Mouse (Mus musculus) thymus, adult 2 months (tissue): Measurements from ENCODE around the gene Dapk2.

Experiments used
- CTCF ChIP-seq: fragments of 200-500 bp; IDR thresholded peaks from 2 replicates; pipeline ENCODE4 v1.5.1; 2012; ENCODE audit warnings: mild to moderate bottlenecking, control low read depth, low read length, moderate library complexity, borderline replicate concordance; ENCODE audit not compliant: control insufficient read depth, poor library complexity, insufficient read depth; ENCODE audit errors: extremely low read depth
- POLR2A ChIP-seq: fragments of 200-500 bp; IDR thresholded peaks from 2 replicates; pipeline ENCODE4 v1.6.1; 2012; ENCODE audit warnings: mild to moderate bottlenecking, low read length, control low read depth, moderate library complexity; ENCODE audit not compliant: control insufficient read depth, poor library complexity, insufficient read depth; ENCODE audit errors: extremely low read depth

- no peak for TF ChIP-seq CTCF
- TF ChIP-seq POLR2A: no peak
These were observed 115.6 kb downstream of the Dapk2 start for GRCm38 (mm10) chr9:66273632-66274031.
